Mouse (Mus musculus) lung, postnatal 36 days (tissue): ENCODE data around the gene Rnf26.

Experiments
- DNase-seq: peaks from one replicate; pipeline ENCODE4 v3.0.0; 2022; ENCODE audit warnings: mixed read lengths

Rnf26 gene

DNA sequence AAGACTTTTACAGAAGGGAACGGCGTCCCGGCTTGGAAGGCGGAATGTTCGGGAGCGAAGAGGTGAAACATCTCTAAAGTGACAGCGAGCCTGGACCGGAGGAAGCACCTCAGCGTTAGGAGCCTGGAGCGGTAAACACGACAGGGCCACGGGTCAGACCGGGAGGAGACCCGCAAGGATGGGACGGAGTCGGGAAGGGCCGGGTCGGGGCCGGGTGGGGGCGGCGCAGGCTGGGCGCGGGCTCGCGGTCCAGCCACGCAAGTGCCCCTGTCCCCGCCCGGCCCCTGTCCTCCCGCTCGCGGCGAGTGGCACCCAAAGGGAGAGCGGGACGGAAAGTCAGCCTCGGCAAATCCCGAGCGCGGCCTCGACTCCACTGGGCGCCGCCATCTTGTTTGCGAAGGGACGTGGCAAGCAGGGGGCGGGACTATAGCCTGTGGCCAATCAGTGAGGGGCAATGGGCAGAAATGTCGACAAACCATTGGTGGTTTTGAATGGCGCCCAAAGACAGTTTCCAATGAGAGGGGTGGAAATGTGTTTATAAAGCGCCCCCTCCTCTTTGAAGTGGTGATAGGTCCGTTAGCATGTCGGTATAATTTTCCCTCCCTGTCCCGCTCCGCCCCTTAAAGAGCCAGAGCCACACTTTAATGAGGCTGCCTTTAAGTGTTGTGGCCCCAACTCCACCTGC is at the start of gene Rnf26, which contains the start of gene Gm49380:
Gene Rnf26 (minus strand): TSS at position 413 of the 685 bp plus-strand sequence.
Gene Gm49380 (minus strand): TSS at position 396 of the 685 bp plus-strand sequence.
- peak; percentile 98 for DNase-seq

DNA sequence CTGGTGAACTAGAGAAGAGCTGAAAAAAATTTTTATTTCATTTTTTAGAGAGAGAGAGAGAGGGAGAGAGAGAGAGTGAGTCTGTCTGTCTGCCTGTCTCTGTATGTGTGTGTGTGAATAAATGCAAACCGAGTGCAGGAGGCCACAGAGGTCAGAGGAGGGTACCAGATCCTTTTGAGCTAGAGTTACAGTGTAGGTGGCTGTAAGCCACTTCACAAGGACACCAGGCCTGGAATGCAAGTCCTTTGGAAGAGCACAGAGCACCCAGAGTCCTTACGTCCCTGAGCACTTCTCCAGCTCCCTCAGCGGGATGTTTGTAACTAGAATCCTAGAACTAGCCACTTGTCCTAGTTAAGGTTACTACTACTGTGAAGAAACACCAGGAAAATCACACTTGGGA is 46.6 kb upstream of the Rnf26 start:
- no peak for DNase-seq

DNA sequence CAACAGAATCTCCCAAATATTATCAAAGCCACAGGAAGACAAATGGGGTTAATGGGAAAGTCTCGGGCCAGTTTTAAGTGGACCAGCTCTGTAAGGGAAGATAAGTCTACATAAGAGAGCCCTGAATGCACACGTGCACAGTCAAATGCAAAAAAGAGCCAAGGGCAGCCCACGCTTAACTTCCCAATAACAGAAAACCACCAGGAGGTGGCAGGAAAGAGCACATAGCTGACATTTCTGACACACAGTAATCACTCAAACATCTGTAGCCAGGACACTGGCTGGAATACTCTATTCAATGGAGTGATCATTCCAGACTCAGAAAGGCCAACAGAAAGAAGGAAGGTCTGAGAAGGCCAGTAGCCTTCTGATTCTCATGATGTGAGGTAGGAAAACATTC is 34.0 kb upstream of the Rnf26 start:
- peak; percentile 67 for DNase-seq

DNA sequence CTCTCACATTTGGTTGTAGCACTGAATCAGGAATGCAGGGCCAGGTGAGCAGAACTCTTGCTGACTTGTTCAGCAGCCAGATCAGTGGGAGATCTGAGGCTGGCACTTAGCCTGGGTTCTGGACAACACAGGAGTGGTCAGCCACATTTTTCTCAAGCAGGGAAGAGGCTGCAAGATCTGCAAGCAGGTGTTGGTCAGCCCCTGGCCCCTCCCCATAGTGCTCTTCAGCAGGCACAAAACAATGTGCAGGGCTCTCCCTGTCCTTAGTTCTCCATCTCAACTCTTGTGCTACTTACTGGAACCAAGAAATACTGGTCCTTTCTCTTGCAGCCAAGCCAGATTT is 31.4 kb upstream of the Rnf26 start:
- DNase-seq: no peak

DNA sequence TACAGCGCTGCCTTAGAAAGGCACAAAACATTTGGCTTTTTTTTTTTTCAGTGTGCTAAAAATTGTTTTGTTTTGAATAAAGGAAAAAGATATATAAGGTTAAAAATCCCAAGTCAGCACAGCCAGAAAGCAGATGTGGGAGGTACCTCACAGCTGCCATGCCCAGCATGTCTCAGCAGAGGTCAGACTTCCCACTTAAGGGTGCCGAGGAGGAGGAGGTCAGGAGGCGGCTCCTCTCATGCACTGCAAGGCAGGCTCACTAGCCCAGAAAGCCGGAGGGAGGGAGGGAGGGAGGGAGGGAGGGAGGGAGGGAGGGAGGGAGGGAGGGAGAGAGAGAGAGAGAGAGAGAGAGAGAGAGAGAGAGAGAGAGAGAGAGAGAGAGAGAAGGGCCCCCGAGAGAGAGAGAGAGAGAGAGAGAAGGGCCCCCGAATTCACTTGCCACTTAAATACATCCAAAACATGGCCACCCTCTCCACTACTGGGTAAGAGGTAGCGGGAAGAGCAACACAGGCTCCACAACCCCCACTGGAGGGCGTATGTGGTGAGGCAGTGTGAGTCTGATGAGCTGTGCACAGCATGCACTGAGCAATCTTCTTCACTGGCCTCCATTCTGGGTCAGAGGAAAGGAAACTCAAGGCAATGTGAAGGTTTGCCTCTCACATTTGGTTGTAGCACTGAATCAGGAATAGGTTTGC is 30.9 kb upstream of the Rnf26 start:
- peak; percentile 55 for DNase-seq

DNA sequence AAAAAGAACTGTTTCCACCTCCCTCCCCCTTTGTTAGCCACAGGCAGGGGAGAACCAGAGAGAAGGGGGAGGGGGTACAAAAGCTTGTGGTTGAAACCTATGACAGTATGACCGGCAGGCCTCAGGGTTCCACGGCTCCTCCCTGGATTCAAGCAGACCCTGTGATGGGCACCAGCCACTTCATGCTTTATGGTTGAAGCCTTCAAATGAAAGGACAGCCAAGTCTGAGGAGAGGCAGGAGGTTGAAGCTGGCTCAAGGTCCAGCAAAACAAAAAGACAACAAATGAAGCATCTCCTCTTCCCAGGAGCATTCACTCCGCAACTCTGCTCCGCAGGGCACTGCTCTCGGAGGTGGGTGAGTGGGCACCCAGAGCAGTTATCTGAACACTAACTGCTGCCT is 30.1 kb upstream of the Rnf26 start:
- DNase-seq: no peak

DNA sequence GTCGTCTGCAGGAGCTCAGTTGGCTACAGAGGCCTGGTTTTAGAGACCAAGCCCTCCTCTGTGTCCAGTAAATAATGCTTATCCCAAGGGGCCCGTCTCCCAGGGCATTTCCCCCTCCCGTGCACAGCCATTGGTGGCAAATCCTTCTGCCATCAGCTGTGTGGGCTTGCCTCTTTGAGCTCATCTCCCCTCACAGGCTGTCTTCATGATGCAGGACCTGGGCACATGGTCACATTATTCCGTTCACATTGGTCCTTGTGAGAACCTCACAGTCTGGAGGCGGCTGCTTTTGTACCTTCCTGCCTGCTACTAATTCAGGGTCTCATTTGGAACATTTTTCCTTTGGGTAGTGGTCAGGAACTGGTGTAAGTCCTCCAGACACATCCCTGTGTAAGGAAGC is 28.6 kb upstream of the Rnf26 start:
- DNase-seq: no peak

DNA sequence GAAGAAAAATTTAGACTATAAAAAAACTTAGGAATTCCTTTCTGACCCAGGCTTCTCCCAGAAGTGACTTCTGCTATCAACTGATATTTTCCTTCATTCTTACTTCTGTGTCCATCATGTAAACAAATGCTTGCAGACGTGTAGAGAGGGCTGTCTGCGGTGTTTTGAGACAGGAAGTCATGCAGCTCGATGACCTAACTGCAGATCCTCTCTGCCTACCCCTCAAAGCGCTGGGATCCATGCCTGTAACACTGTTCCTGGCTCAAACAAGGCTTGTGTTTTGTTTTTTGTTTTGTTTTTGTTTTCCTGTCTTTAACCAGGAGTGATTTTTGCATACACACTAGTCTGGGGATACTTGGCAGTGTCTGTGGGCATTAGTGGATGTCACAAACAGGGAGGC is 24.5 kb upstream of the Rnf26 start:
- no peak for DNase-seq

DNA sequence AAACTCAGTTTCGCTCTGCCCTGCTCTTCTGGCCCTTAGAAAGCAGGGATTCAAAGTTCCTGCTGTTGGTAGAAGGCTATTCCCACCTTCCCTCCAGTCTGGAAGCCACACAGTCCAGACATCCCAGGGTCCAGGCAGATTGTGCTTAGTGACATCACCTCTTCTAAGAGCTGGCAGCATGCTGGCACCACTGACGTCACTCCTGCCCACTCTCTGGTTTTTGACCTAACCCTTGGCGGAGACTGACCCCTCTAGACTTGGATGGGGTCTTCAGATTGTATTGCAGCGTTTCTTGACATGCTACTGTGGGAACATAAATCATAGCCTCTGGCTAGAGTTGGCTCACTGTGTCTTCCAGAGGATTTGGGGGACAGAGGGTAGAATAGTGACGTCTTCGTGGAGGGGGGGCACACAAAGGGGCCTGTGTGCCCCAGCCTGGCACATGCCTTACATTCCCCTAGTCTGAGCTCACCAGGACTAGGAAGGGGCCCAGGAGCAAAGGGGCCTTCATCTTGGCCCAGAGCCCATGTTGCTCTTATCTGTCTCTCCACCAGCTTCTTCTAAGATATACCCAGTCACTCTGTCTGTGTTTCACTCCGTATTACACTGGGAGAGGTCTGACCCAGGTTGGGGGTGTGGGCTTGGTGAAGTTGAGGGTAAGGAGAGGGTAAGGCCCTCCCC is 22.6 kb upstream of the Rnf26 start:
- DNase-seq: no peak

DNA sequence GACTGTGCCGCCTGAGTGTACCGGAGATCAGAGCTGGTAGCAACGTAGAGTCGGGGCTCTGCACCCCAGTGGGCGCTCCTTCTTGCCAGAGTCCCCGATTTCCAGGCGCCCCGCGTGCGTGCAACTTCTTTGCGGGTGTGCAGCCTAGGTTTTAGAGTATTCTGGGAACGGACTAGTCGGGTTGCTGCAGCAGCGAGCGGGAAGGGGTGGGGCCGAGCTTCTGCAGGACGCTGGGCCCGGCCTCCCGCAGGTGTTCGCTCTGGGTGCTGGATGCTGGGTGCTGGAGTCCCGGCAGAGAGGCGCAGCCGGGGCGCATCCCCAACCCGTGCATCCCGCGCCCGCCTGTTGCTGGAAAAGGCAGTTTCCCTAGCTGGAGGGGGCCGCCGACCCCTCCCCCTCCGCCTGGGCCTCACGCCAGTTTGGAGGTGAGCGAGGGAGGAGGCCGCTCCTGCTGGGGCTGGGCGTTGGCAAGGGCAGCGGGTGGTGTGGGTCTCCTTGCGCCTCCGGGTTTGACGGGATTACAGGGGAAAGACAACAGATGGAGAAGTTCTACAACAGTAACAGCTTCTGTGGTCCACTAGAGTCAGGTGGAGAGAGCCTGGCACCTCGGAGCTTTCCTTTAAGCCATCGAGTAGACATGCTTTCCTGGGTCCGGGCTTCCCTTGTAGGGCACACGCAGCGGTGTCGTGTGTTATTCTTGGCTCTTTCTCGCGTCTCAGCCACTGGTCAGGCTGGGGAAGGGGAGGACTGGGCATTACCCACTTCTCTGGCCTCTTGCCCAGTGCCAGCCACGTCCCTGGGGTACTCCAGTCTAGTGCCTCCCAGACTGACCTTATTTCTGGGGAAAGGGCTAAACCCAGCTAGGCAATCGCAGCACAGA is 21.8 kb upstream of the Rnf26 start:
- peak; percentile 60 for DNase-seq

DNA sequence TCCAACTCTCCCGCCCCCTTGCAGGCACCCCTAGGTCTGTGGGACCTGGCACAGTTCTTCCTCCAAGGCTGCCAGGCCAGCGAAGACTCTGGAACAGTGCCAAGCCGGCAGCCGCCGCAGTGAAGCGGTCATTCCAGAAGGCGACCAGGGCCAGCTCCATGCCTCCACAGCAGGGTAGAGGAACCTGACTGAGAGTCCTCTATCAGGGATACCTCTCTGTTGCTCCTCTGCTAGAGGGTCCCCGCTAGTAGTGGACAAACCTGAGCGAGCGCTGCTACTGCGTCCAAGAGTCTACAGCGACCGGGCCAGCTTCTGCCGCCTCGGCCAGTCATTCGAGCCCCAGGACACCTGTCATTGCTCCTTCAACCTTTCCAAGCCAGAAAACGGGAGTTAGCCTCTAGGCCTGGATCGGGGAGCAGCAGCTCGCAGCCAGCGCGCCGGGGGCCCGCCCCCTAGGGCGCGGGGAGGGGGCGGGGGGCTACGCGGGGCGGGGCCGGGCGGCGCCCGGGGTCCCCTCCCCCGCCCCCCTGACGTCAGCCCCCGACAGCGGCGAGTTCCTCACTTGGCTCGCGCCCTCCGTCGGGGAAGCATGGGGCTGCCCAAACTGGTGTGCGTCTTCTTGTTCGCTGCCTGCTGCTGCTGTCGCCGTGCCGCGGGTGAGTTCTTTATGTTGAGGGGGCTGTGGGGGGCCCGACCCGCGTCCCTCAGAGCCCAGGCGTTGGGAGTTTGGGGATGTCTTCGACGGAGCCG is 21.0 kb upstream of the Rnf26 start, which contains the start of gene Mcam:
Gene Mcam (plus strand): TSS at position 369 of the 750 bp plus-strand sequence.
- DNase-seq: peak; percentile 76

DNA sequence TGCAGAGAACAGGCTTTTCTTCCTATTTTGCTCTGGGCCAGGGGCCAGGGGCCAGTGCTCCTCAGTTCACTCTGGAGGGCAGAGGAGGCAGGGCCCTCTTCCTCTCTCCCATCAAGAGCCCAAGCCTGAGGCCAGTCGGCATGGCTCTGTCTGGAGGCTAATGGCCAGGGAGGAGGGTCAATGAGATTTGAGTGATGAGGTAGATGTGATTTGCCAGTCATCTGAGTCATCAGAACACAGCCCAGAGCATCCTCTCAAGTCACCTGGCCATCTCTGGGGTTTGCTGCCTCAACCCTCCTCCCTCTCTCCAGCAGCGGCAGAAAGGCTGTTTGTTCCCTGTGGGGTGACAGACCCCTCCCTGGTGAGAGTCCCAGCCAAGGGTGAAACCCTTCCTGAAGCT is 20.0 kb upstream of the Rnf26 start:
- DNase-seq: no peak

DNA sequence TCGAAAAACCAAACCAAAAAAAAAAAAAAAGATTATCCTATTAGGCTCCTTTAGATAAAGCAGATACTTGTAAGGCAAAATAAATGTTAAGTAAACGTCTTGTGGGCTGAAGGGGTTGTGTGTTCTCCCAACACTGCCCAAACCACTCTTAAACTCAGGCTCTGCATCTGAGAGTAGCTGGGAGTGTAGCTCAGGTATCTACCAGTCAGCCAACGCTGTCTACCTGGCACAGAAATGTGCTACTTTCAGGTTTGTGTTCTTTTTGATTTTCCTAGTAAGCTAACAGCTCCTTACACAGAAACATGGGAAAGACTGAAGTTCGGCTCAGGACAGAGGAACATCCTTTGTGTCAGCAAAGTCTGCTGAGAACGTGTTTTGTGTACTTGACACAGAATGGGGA is 18.9 kb upstream of the Rnf26 start:
- DNase-seq: no peak

DNA sequence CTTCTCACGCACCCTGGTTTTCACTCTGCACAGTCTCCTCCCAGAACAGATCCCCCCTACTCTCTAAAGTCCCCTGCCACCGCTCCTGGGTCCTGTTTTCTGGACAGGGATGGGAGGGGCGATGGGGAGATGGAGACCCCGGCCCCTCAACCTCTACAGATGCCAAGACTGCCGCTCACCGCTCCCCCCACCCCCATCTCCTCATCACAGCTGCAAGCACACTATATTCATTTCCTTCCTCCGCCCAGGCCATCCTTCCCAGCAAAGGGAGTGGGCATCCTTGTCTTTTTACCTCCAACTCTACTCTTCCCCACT is 17.9 kb upstream of the Rnf26 start:
- no peak for DNase-seq

DNA sequence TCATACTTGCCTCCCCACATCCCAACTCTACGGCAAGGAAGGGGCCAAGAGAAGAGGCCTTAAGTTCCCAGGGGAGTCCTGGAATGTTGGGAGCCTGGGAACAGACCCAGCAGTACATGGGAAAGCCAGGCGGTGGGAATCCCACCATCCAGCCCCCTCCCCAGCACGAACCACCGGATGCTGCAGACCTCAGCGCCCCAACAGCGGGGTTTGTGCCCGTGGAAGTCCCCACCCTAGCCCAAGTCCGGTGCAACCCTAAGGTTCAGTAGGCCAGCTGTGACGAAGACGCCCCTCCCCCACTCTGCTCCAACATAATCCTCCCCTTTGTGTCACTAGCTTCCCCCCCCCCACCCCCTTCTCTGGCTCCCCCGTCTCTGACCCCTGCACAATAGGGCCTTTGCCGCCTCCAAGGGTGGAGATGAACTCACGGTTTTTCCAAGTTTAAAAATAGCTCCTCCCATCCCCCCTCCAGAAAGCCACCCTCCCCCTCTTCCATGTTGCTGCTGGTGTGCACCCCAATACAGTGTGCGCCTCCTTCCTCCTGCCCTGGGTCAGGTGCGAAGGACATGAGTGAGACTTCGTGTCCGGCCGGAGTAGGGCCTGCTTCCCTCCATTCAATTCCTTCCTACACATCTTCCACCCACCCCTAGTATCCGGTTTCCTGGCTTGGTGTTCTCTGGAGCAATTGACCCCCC is 17.4 kb upstream of the Rnf26 start:
- DNase-seq: peak; percentile 76

DNA sequence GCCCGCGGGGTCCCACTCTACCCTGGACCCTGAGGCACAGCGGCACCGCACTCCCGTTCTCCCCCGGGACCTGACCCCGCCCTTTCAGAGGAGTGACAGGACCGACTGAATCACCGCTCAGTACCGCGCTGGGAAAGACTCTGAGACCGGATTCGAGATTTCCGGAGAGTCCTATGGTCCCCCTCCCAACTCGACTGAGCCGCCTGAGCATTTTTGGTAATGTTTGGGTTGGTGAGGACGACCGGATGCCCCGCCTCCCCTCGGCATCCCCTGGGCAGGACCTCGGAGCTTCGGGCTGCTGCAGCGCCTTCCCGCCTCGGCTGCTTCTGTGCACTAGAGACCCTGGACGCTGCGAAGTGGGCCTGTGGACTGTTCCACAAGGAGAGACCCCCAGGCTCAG is 16.7 kb upstream of the Rnf26 start:
- DNase-seq: peak; percentile 94

DNA sequence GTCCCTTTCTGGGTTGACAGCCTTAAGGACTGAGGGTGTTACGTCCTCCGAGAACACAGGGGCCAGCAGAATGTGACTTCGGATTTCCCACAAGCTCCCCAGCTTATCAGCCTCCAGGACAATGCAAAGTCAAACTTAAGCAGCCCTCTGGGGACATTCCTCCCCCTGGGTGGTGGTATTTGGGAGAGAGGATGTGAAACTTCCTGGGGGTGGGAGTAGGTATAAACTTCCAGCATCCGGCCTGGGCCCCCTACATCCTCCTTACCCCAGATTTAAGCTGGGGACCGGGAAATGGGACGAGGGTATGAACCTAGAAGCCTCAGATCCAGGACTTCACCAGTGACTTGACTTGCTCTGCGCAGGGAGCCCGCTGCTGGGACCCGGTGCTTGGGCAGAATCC is 16.3 kb upstream of the Rnf26 start:
- DNase-seq: peak; percentile 73

DNA sequence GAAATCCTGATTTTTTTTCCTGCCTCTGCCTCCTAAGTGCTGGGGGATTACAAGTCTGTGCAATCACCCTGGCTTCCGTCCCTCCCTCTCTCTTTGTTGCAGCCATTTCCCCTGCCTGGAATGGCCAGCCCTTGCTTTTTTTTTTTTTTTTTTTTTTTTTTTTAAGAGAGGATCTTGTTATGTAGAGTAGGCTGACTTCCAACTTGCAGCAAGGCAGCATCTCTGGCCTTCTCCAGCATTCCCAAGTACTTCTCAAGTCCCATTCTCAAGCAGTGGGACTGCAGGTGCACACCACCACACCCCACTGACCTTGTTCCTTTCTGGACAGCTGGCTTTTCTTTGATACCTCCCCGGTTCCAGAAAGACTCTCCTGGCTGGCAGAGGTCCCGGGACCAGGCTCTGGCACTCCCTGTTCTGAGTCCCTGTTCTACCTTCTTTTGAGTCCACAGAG is 14.1 kb upstream of the Rnf26 start:
- peak; percentile 56 for DNase-seq

DNA sequence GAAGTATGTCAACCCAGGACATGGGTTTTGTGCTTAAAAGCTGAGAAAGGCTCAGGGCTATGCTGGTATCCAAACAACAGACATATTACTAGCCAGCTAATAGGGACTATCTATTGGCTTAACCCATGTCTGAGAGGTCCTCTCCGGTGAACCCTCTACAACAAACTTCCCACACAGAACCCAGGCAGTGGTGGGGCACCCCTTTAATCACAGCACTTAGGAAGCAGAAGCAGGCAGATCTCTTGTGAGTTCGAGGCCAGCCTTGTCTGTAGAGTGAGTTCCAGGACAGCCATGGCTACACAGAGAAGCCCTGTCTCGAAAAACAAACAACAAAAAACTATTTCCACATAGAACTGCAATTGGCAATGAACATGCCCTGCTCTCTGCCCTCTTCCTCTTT is 13.4 kb upstream of the Rnf26 start:
- no peak for DNase-seq

DNA sequence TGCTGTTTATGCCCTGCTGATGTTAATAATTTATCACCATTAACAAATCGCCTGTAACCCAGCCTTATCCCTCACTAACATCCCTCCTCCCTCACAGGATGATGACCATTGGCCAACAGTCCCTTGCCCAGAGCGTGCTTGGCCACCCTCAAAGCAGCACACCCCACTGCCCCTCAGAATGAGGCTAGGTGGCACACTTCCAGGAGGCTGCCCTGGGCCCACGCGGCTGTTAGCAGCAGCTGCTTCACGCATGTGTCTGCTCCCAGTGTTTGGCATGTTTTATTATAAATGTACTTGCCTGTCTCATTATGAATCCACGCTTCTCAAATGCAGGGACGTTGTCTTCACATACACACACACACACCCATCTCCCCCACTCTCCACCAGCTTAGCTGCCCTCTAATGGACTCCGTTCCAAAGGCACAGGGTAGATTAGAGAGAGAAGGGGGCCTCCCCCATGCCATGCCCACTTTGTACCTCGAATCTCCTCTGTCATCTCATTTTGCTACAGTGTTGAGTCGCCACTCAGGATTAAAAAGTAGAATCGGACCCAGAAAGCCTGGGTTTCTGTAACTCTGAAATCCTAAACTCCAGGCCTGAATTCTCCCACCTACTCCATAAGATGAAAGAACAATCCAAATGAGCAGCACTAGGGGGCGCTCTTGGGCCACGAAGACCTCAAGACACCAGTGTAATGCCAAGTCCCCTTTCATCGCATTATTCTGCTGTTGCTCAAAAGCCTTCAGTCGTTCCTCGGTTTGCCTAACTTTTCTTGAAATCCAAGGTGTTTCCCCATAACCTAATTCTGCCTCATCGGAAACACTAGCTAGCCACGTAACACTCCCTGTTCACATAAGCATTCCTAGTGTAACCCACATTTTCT is 12.5 kb upstream of the Rnf26 start:
- DNase-seq: peak; percentile 97

DNA sequence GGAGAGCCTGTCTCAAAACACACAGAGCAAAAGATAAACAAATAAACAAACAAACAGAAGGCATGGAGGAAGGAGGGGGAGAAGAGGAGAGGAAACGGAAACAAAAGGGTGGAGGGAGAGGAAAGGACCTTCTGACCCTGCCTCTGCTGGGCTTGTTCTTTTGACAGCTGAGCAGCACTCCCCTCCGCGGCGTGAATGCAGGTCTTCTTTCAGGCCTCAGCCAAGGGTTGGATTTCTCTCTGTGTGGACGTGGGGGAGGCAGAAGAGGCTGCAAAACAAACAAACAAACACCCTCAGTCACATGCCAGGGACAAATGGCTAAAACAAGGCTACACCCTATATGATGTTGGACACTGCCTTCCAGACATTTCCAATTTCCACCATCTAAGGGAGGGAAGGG is 11.7 kb upstream of the Rnf26 start:
- DNase-seq: no peak
